Mouse (Mus musculus) heart, postnatal 25 days (tissue): ENCODE data around the gene Kit. TPM values are rescaled to one million over a fixed set of nuclear protein-coding genes. Genes with fewer than 3 reads are reported as not detected.
A peak's percentile ranks its signal among the peaks of the same experiment; 100 is the strongest.

ENCODE experiments used
- DNase-seq: peaks from one replicate; pipeline ENCODE4 v3.0.0; 2022; ENCODE audit warnings: low spot score
- intact Hi-C: fragments of 180-260 bp; cut with DNase I; formaldehyde crosslinking; loops from one replicate; pipeline ENCODE4 v1.15.1; 2025
- total RNA-seq, 2 experiments: library from RNA; stranded (reverse); gene quantifications; 2 replicates each; pipeline ENCODE4 v1.2.3; 2021

Kit gene
- total RNA-seq, 2 experiments from 2014 or later: 3.6 to 3.9 TPM

DNA sequence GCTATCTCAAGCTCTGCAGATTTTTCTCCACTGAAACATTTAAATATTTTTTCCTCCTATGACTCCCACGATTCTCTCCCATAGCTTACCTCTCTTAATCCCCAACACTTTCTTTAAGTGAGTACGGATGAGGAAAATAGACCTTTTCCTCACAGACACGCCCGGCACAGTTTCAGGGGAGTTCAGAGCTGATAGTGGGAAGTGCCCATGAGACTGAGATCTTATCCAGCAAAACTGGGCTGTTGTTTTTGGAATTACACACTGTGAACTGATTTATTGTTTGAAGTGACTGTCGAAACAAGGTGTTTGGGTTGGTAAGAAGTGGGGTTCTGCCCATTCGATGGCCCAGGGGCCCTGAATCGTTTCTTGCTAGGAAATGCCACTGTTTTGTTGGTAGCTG is 124.4 kb downstream of the Kit start:
- DNase-seq: no peak
- intact Hi-C loops: no loop called here

DNA sequence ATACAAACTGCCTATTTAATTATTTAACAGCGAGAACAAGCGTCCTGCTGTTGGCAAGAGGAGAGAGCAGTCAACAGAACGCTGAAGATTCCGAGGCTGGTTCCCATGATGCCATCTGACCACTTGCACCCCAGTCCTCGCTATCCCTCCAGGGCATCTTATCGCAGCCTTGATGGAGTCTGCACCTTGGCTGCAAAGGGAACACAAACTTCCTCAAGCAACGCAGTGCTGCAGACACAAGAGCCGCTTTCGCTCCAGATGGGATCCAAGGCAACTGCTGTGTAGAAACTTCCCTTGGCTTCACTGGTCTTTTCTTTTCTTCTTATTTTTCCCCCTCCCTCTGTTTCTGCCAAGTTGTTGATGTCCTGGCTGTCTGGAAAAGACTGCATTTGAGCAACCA is 124.8 kb downstream of the Kit start:
- intact Hi-C loops: no loop called here
- DNase-seq: no peak

DNA sequence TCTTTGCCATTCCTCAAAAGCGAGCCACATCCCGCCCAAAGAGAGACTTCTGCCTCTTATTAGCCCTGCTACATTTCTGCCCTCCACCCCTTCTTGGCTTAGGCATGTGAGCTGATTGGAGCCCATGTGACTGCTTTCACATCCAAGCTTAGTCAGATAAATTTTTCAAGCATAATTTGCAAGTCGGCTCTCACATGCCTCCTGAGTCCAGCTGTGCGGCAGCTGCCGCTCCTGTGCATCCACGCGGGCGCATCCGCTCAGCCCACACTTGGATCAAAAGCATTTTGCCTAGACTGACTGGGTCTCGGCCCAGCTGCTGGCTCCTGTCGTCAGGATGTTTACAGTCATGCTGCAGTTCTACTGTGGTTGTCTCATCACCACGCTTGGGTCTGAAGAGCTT is 126.9 kb downstream of the Kit start:
- intact Hi-C loops: no loop called here
- DNase-seq: peak; percentile 18

DNA sequence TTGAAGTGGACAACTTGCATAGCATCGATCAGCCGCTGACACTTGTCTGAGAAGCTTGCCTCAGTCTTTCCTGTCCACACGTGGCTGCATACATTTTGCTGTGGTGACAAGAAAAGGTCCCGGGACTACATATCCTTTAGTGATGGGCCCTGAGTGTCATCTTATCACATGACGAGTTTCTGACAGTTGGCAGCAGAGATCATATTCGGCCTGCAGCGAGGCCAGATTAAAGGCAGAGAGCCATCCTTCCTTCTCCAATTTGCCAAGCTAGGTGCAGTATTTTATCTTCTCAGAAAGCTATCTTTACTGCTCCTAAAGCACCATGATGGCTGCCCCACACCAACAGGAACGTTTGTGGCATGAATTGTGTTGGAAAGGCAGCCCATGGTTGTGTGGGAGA is 127.4 kb downstream of the Kit start:
- intact Hi-C loops: no loop called here

DNA sequence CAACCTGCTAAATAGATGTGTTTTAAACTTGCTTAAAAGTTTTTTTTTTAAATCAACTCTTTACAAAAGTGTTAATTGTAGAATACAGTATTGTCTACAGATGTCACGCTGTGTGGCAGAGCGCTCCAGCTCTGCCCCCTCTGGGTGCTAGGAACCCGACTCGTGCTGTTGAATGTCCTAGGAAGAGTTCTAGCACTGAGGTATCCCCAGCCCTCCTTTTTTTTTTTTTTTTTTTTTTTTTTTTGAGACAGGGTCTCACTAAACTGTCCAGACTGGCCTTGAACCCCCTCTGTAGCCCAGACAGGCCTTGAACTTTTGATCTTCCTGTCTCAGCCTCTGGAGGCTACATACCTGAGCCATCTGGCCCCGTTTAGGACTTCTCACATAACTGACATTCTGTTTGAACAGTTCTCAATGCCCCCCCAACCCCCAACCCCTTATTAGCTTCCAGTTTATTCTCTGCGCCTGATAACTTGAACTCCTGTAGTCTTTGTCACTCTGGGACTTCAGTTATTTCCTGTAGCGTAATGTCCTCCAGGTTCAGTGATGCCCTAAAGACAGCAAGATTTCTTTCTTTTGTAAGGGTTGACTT is 130.0 kb downstream of the Kit start:
- no peak for DNase-seq
- intact Hi-C loops: no loop called here

More for the DNA sequence above, 127.4 kb downstream of the Kit start:
- no peak for DNase-seq

DNA sequence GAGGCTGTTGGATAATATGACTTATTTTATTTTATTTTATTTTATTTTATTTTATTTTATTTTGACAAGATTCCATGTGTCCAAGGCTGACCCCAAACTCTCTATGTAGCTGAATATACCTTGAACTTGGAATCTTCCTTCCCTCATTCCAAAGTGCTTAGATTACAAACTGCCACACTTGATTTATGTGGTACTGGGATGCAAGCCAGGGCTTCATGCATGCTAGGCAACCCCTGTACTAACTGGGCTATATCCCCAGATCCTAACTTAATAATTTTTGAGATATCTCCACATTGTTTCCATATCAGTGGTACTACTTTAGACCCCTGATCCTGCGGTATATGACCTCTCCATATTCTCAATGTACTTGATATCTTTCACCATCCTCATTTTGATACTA is 130.7 kb downstream of the Kit start:
- intact Hi-C loops: no loop called here
- DNase-seq: no peak
